Mouse (Mus musculus) spleen, adult 2 months (tissue): ENCODE results near the gene Mrgprh.

Experiments used
- CTCF ChIP-seq: fragments of 200-500 bp; IDR thresholded peaks from 2 replicates; pipeline ENCODE4 v1.5.1; 2011; ENCODE audit warnings: mild to moderate bottlenecking, inconsistent platforms; ENCODE audit not compliant: insufficient read depth, insufficient read length, insufficient replicate concordance; ENCODE audit errors: extremely low read depth
- POLR2A ChIP-seq: fragments of 200-500 bp; IDR thresholded peaks from 2 replicates; pipeline ENCODE4 v1.6.1; 2011; ENCODE audit warnings: low read depth, low read length, inconsistent platforms

- no peak for TF ChIP-seq POLR2A
- no peak for TF ChIP-seq CTCF
These were observed 11.7 kb upstream of the Mrgprh start for GRCm38 (mm10) chr17:12864111-12864510.
